Mouse (Mus musculus) adrenal gland, postnatal 25 days (tissue): ENCODE data around the gene Cep63. TPM values are rescaled to one million over a fixed set of nuclear protein-coding genes. Genes with fewer than 3 reads are reported as not detected.

ENCODE experiments used
- DNase-seq: peaks from one replicate; pipeline ENCODE4 v3.0.0; 2021; ENCODE audit warnings: mixed read lengths
- total RNA-seq: library from RNA; stranded (reverse); gene quantifications from 2 replicates; pipeline ENCODE4 v1.2.3, GENCODE M21; 2021

Gene Cep63
- total RNA-seq, 1 experiment from 2014 or later = 41.8 TPM

GRCm38 (mm10) chr9:102553781-102554180 lies 72.6 kb downstream of the Cep63 start:
- DNase-seq = no peak

GRCm38 (mm10) chr9:102551771-102552170 lies 74.6 kb downstream of the Cep63 start:
- no peak for DNase-seq

GRCm38 (mm10) chr9:102549211-102549610 lies 77.1 kb downstream of the Cep63 start:
- no peak for DNase-seq

- no peak for DNase-seq
These were observed 79.3 kb downstream of the Cep63 start for GRCm38 (mm10) chr9:102547028-102547354.

GRCm38 (mm10) chr9:102546256-102547027 lies 79.9 kb downstream of the Cep63 start:
- no peak for DNase-seq

GRCm38 (mm10) chr9:102545406-102546255 lies 80.7 kb downstream of the Cep63 start:
- no peak for DNase-seq

GRCm38 (mm10) chr9:102544773-102545366 lies 81.5 kb downstream of the Cep63 start:
- DNase-seq = peak; percentile 86

GRCm38 (mm10) chr9:102544116-102544772 lies 82.1 kb downstream of the Cep63 start:
- no peak for DNase-seq

- no peak for DNase-seq
These were observed 82.6 kb downstream of the Cep63 start for GRCm38 (mm10) chr9:102543761-102544115.

GRCm38 (mm10) chr9:102542540-102542939 lies 83.8 kb downstream of the Cep63 start:
- no peak for DNase-seq

- no peak for DNase-seq
These were observed 84.7 kb downstream of the Cep63 start for GRCm38 (mm10) chr9:102541666-102542065.

GRCm38 (mm10) chr9:102539699-102540098 lies 86.6 kb downstream of the Cep63 start:
- no peak for DNase-seq

GRCm38 (mm10) chr9:102536968-102537367 lies 89.4 kb downstream of the Cep63 start:
- no peak for DNase-seq

Other genes with a start within 250 kb of the Cep63 start
- 1.1 TPM in 1 of 2 replicates, not detected in the other for gene Ky, start 120.8 kb downstream of the Cep63 start, total RNA-seq
- gene Anapc13, start 238 bp downstream of the Cep63 start, total RNA-seq = 304 and 351 TPM in 2 replicates
- 231 and 242 TPM in 2 replicates for gene Amotl2, start 90.1 kb upstream of the Cep63 start, total RNA-seq
- 55.2 and 57.1 TPM in 2 replicates for gene Ryk, start 208.4 kb upstream of the Cep63 start, total RNA-seq